Mouse (Mus musculus) CH12.LX (cell line): Measurements from ENCODE around the gene Lmf2. TPM values are rescaled to one million over a fixed set of nuclear protein-coding genes. Genes with fewer than 3 reads are reported as not detected.

Source experiments
- DNase-seq: peaks from one replicate; pipeline ENCODE4 v3.0.0-alpha.2; 2013; ENCODE audit errors: extremely low read depth
- H3K27ac ChIP-seq: 2 replicates; pipeline ENCODE4 v1.5.1; 2012; ENCODE audit warnings: low read depth, mild to moderate bottlenecking, control low read depth, moderate library complexity; ENCODE audit not compliant: insufficient read depth
- H3K27me3 ChIP-seq: replicated peaks from 2 replicates; pipeline ENCODE3; 2012; ENCODE audit warnings: inconsistent platforms
- H3K36me3 ChIP-seq, 2 experiments: replicated peaks in 1 of 2; 2 replicates each; pipeline versions ENCODE3 to v1.6.1; 2012; ENCODE audit warnings: inconsistent platforms in 1 of 2, low read length in 1 of 2, mild to moderate bottlenecking in 1 of 2, mixed read lengths in 1 of 2, moderate library complexity in 1 of 2; ENCODE audit not compliant: control insufficient read depth in 1 of 2, insufficient read depth in 1 of 2
- H3K4me1 ChIP-seq, 2 experiments: 2 replicates each; pipeline ENCODE4 v1.6.1; 2012; ENCODE audit warnings: inconsistent platforms in 1 of 2, moderate library complexity in 1 of 2; ENCODE audit not compliant: insufficient read depth in 2 of 2, control insufficient read depth in 1 of 2
- H3K4me2 ChIP-seq: 2 replicates; pipeline ENCODE4 v1.6.1; 2012; ENCODE audit warnings: low read depth, mild to moderate bottlenecking, control low read depth; ENCODE audit not compliant: poor library complexity, insufficient read depth, severe bottlenecking
- H3K4me3 ChIP-seq, 3 experiments: fragments of 150-350 bp in 1 of 3; sonication (generic) in 1 of 3; replicated peaks in 1 of 3; 2 replicates each; pipeline versions ENCODE3 to v1.5.1; 2011 to 2012; ENCODE audit warnings: low read depth in 2 of 3, low read length in 2 of 3, mild to moderate bottlenecking in 2 of 3, moderate library complexity in 2 of 3, control low read depth in 1 of 3, improper control_type of control experiment in 1 of 3, inconsistent platforms in 1 of 3, mixed read lengths in 1 of 3; ENCODE audit not compliant: poor library complexity in 1 of 3
- H3K79me2 ChIP-seq: replicated peaks from 2 replicates; pipeline ENCODE4 v1.6.1; 2012; ENCODE audit warnings: mild to moderate bottlenecking, moderate library complexity; ENCODE audit not compliant: control insufficient read depth, poor library complexity, insufficient read depth, severe bottlenecking; ENCODE audit errors: extremely low read depth
- H3K9ac ChIP-seq: 2 replicates; pipeline ENCODE4 v1.6.1; 2012; ENCODE audit warnings: low read depth, mild to moderate bottlenecking, control low read depth, moderate library complexity; ENCODE audit not compliant: insufficient read depth
- H3K9me3 ChIP-seq: replicated peaks from 2 replicates; pipeline ENCODE3; 2012; ENCODE audit warnings: low read length, inconsistent platforms, mixed read lengths
- BHLHE40 ChIP-seq: IDR thresholded peaks from 2 replicates; pipeline ENCODE4 v1.6.1; 2011; ENCODE audit warnings: mild to moderate bottlenecking, low read depth, low read length, improper control_type of control experiment
- CHD1 ChIP-seq: IDR thresholded peaks from 2 replicates; pipeline ENCODE4 v1.6.1; 2012; ENCODE audit warnings: low read depth, low read length, improper control_type of control experiment, inconsistent platforms
- CHD2 ChIP-seq: IDR thresholded peaks from 2 replicates; pipeline ENCODE4 v1.6.1; 2011; ENCODE audit warnings: low read length, improper control_type of control experiment
- CTCF ChIP-seq, 2 experiments: IDR thresholded peaks in 1 of 2; conservative IDR thresholded peaks in 1 of 2; 2 replicates each; pipeline ENCODE4 v1.5.1; 2011 to 2012; ENCODE audit warnings: low read depth in 2 of 2, low read length in 2 of 2, improper control_type of control experiment in 1 of 2, inconsistent platforms in 1 of 2, mild to moderate bottlenecking in 1 of 2, moderate library complexity in 1 of 2
- E2F4 ChIP-seq: IDR thresholded peaks from 2 replicates; pipeline ENCODE4 v1.6.1; 2011; ENCODE audit warnings: low read depth, low read length, improper control_type of control experiment; ENCODE audit not compliant: insufficient replicate concordance
- ELF1 ChIP-seq: IDR thresholded peaks from 2 replicates; pipeline ENCODE4 v1.6.1; 2014; ENCODE audit warnings: low read depth, mild to moderate bottlenecking, inconsistent platforms, low read length, improper control_type of control experiment
- EP300 ChIP-seq: IDR thresholded peaks from 2 replicates; pipeline ENCODE4 v1.6.1; 2011; ENCODE audit warnings: low read length, improper control_type of control experiment
- ETS1 ChIP-seq: conservative IDR thresholded peaks from 2 replicates; pipeline ENCODE4 v1.6.1; 2012; ENCODE audit warnings: low read depth, mild to moderate bottlenecking, inconsistent platforms, low read length, improper control_type of control experiment, moderate library complexity
- GABPA ChIP-seq: IDR thresholded peaks from 2 replicates; pipeline ENCODE4 v1.6.1; 2012; ENCODE audit warnings: low read depth, low read length, improper control_type of control experiment, inconsistent platforms; ENCODE audit not compliant: insufficient replicate concordance
- HCFC1 ChIP-seq: IDR thresholded peaks from 2 replicates; pipeline ENCODE4 v1.6.1; 2012; ENCODE audit warnings: low read depth, mild to moderate bottlenecking, inconsistent platforms, low read length, improper control_type of control experiment
- IRF4 ChIP-seq: IDR thresholded peaks from 2 replicates; pipeline ENCODE4 v1.6.1; 2014; ENCODE audit warnings: low read depth, mild to moderate bottlenecking, inconsistent platforms, low read length, improper control_type of control experiment
- JUN ChIP-seq: IDR thresholded peaks from 2 replicates; pipeline ENCODE4 v1.6.1; 2011; ENCODE audit warnings: low read depth, mild to moderate bottlenecking, low read length, improper control_type of control experiment, moderate library complexity; ENCODE audit not compliant: insufficient read depth
- JUND ChIP-seq: conservative IDR thresholded peaks from 2 replicates; pipeline ENCODE4 v1.6.1; 2011; ENCODE audit warnings: low read depth, low read length, improper control_type of control experiment
- KAT2A ChIP-seq: IDR thresholded peaks from 2 replicates; pipeline ENCODE4 v1.6.1; 2012; ENCODE audit warnings: low read length, improper control_type of control experiment, inconsistent platforms; ENCODE audit not compliant: insufficient replicate concordance
- MAFK ChIP-seq: IDR thresholded peaks from 2 replicates; pipeline ENCODE4 v1.6.1; 2011; ENCODE audit warnings: low read length, improper control_type of control experiment; ENCODE audit not compliant: insufficient replicate concordance
- MAX ChIP-seq: IDR thresholded peaks from 2 replicates; pipeline ENCODE4 v1.6.1; 2011; ENCODE audit warnings: low read length, improper control_type of control experiment
- MAZ ChIP-seq: IDR thresholded peaks from 2 replicates; pipeline ENCODE4 v1.6.1; 2012; ENCODE audit warnings: low read depth, mild to moderate bottlenecking, inconsistent platforms, low read length, improper control_type of control experiment, moderate library complexity
- MEF2A ChIP-seq: IDR thresholded peaks from 2 replicates; pipeline ENCODE4 v1.6.1; 2014; ENCODE audit warnings: low read depth, mild to moderate bottlenecking, inconsistent platforms, low read length, improper control_type of control experiment, borderline replicate concordance
- MXI1 ChIP-seq: IDR thresholded peaks from 2 replicates; pipeline ENCODE4 v1.6.1; 2011; ENCODE audit warnings: mild to moderate bottlenecking, low read depth, low read length, improper control_type of control experiment
- MYC ChIP-seq: IDR thresholded peaks from 2 replicates; pipeline ENCODE4 v1.6.1; 2011; ENCODE audit warnings: low read depth, mild to moderate bottlenecking, improper control_type of control experiment, low read length
- NELFE ChIP-seq: IDR thresholded peaks from 2 replicates; pipeline ENCODE4 v1.6.1; 2011; ENCODE audit warnings: low read depth, low read length, improper control_type of control experiment
- NRF1 ChIP-seq: IDR thresholded peaks from 2 replicates; pipeline ENCODE4 v1.6.1; 2014; ENCODE audit warnings: low read depth, mild to moderate bottlenecking, inconsistent platforms, low read length, improper control_type of control experiment, moderate library complexity
- PAX5 ChIP-seq: IDR thresholded peaks from 2 replicates; pipeline ENCODE4 v1.6.1; 2012; ENCODE audit warnings: low read length, inconsistent platforms, mixed read lengths
- POLR2A ChIP-seq: IDR thresholded peaks from 2 replicates; pipeline ENCODE4 v1.6.1; 2011; ENCODE audit warnings: low read depth, mild to moderate bottlenecking, improper control_type of control experiment, low read length
- POLR2AphosphoS2 ChIP-seq: IDR thresholded peaks from 2 replicates; pipeline ENCODE4 v1.6.1; 2011; ENCODE audit warnings: low read depth, low read length, improper control_type of control experiment
- RAD21 ChIP-seq: IDR thresholded peaks from 2 replicates; pipeline ENCODE4 v1.6.1; 2011; ENCODE audit warnings: low read depth, mild to moderate bottlenecking, low read length, improper control_type of control experiment, moderate library complexity
- RCOR1 ChIP-seq: conservative IDR thresholded peaks from 2 replicates; pipeline ENCODE4 v1.6.1; 2012; ENCODE audit warnings: low read depth, mild to moderate bottlenecking, inconsistent platforms, low read length, improper control_type of control experiment
- SIN3A ChIP-seq: IDR thresholded peaks from 2 replicates; pipeline ENCODE4 v1.6.1; 2012; ENCODE audit warnings: low read length, improper control_type of control experiment, inconsistent platforms
- SMC3 ChIP-seq: IDR thresholded peaks from 2 replicates; pipeline ENCODE4 v1.6.1; 2011; ENCODE audit warnings: low read depth, low read length, improper control_type of control experiment
- TBP ChIP-seq: conservative IDR thresholded peaks from 2 replicates; pipeline ENCODE4 v1.6.1; 2011; ENCODE audit warnings: low read depth, low read length, improper control_type of control experiment
- TCF12 ChIP-seq: IDR thresholded peaks from 2 replicates; pipeline ENCODE4 v1.6.1; 2014; ENCODE audit warnings: low read depth, mild to moderate bottlenecking, inconsistent platforms, low read length, improper control_type of control experiment
- UBTF ChIP-seq: IDR thresholded peaks from 2 replicates; pipeline ENCODE4 v1.6.1; 2012; ENCODE audit warnings: low read depth, mild to moderate bottlenecking, inconsistent platforms, low read length, improper control_type of control experiment, moderate library complexity
- USF1 ChIP-seq: IDR thresholded peaks from 2 replicates; pipeline ENCODE4 v1.6.1; 2014; ENCODE audit warnings: low read depth, mild to moderate bottlenecking, inconsistent platforms, low read length, improper control_type of control experiment
- USF2 ChIP-seq: conservative IDR thresholded peaks from 2 replicates; pipeline ENCODE4 v1.6.1; 2011; ENCODE audit warnings: low read depth, low read length, improper control_type of control experiment
- ZC3H11A ChIP-seq: IDR thresholded peaks from 2 replicates; pipeline ENCODE4 v1.6.1; 2012; ENCODE audit warnings: low read depth, mild to moderate bottlenecking, inconsistent platforms, low read length, improper control_type of control experiment
- ZKSCAN1 ChIP-seq: IDR thresholded peaks from 2 replicates; pipeline ENCODE4 v1.6.1; 2012; ENCODE audit warnings: low read depth, inconsistent platforms, low read length, improper control_type of control experiment, borderline replicate concordance
- ZMIZ1 ChIP-seq: IDR thresholded peaks from 2 replicates; pipeline ENCODE4 v1.6.1; 2012; ENCODE audit warnings: low read depth, mild to moderate bottlenecking, inconsistent platforms, low read length, improper control_type of control experiment
- ZNF384 ChIP-seq: IDR thresholded peaks from 2 replicates; pipeline ENCODE4 v1.6.1; 2012; ENCODE audit warnings: low read depth, low read length, improper control_type of control experiment, inconsistent platforms
- dilution Hi-C: fragments of 300-500 bp; cut with MboI; formaldehyde crosslinking; loops from 2 replicates; pipeline ENCODE4 v1.14.3; 2020; ENCODE audit warnings: low sequenced_read_pairs; ENCODE audit not compliant: extremely low pct_unique_long_range_greater_than_20kb, extremely low pct_ligation_motif_present
- in situ Hi-C: fragments of 300-500 bp; cut with MboI; formaldehyde crosslinking; loops from 3 replicates; pipeline ENCODE4 v1.14.3; 2019; ENCODE audit warnings: low sequenced_read_pairs, low pct_ligation_motif_present, low pct_unique_long_range_greater_than_20kb, mixed read lengths
- polyA plus RNA-seq: library from polyadenylated mRNA; unstranded; fragments of >175 nt; gene quantifications from 2 replicates; pipeline ENCODE4 v1.2.1, GENCODE M21; 2012; ENCODE audit warnings: low read depth; ENCODE audit not compliant: insufficient read length
- total RNA-seq, 2 experiments: library from RNA; depleted of rRNA; stranded (reverse); fragments of 300-350 nt in 1 of 2; fragments of >200 nt in 1 of 2; gene quantifications; 2 replicates each; pipeline ENCODE4 v1.2.3; 2012 to 2014

Lmf2 gene
- total and polyA plus RNA-seq, 3 experiments, result 9.9 to 36.2 (median 18.5) TPM

GRCm38 (mm10) chr15:89373762-89374248 is 18.3 kb upstream of the Lmf2 start, which contains the start of gene Sco2:
Sco2 (minus strand) TSS chr15:89373846.
- dilution Hi-C loops, result no loop called here
- Histone ChIP-seq H3K4me1 (peaks cover 0 to 26% of the 10 kb centered on the region in 2 experiments; a peak in 2 of 4 replicates), H3K79me2 (no peaks in the 10 kb centered on the region)

GRCm38 (mm10) chr15:89373027-89373761 is 17.7 kb upstream of the Lmf2 start:
- peak overlapping the region; percentile 65 for H3K4me2 ChIP-seq
- H3K36me3 ChIP-seq, result peaks cover 44 to 47% of the 10 kb centered on the region in 2 experiments
- in situ Hi-C loops, result loop anchor here (25.0 kb wide), 1 partner anchor 261 kb away; the partner anchor contains the start of gene Tubgcp6
- H3K4me1 ChIP-seq, result peaks cover 0 to 26% of the 10 kb centered on the region in 2 experiments; a peak in 2 of 4 replicates
- peak; percentile 90 for DNase-seq
- H3K27ac ChIP-seq, result peak overlapping the region; percentile 83
- no peaks in the 10 kb centered on the region for H3K79me2 ChIP-seq
- peak overlapping the region; percentile 80 to 96 (median 81) for H3K4me3 ChIP-seq
- peak overlapping the region; percentile 83 for H3K9ac ChIP-seq
- peaks cover 3% of the 10 kb centered on the region for H3K9me3 ChIP-seq
- dilution Hi-C loops, result no loop called here
- H3K27me3 ChIP-seq, result no peaks in the 10 kb centered on the region
- TF ChIP-seq BHLHE40, result no peak
- TF ChIP-seq POLR2A, result no peak
- TF ChIP-seq EP300, result no peak
- no peak for TF ChIP-seq TBP
- TF ChIP-seq CTCF (conservative IDR thresholded peaks at IDR 0.05 in 1 of 2, IDR thresholded peaks at IDR 0.05 in 1 of 2; ENCODE audit: low read depth in 2 of 2, low read length in 2 of 2), result peak; percentile 40 to 78; a peak in 3 of 4 replicates
- TF ChIP-seq TCF12, result peak; percentile 40; the same call in 1 of the 2 replicates
- peak; percentile 51 for TF ChIP-seq SMC3
- TF ChIP-seq RAD21, result peak; percentile 41
- no peak for TF ChIP-seq CHD2
- TF ChIP-seq NELFE, result no peak
- peak; percentile 44; the same call in 1 of the 2 replicates for TF ChIP-seq NRF1
- TF ChIP-seq KAT2A, result no peak
- no peak for TF ChIP-seq USF2
- TF ChIP-seq MAX, result no peak
- TF ChIP-seq UBTF, result no peak

More at GRCm38 (mm10) chr15:89373762-89374248, 18.3 kb upstream of the Lmf2 start, which contains the start of gene Sco2:
- H3K9me3 ChIP-seq, result peaks cover 9% of the 10 kb centered on the region
- peak within 1 kb of the TSS; percentile 65 for H3K4me2 ChIP-seq
- no peak for TF ChIP-seq GABPA
- peak; percentile 71; the same call in 1 of the 2 replicates for TF ChIP-seq SIN3A
- TF ChIP-seq BHLHE40, result peak; percentile 95
- TF ChIP-seq CTCF (conservative IDR thresholded peaks at IDR 0.05 in 1 of 2, IDR thresholded peaks at IDR 0.05 in 1 of 2; ENCODE audit: low read depth in 2 of 2, low read length in 2 of 2), result peak; percentile 38 to 86; a peak in 3 of 4 replicates
- TF ChIP-seq POLR2AphosphoS2, result no peak
- no peak for TF ChIP-seq CHD2
- TF ChIP-seq MXI1, result peak; percentile 82; the same call in 1 of the 2 replicates
- TF ChIP-seq KAT2A, result 0 out of 2 replicates have a peak, but pooled peaks have one; percentile 22
- no peak for TF ChIP-seq RCOR1
- 0 out of 2 replicates have a peak, but pooled peaks have one; percentile 12 for TF ChIP-seq USF2
- peak; percentile 69; the same call in 1 of the 2 replicates for TF ChIP-seq ELF1
- peak; percentile 63; the same call in 1 of the 2 replicates for TF ChIP-seq NELFE
- TF ChIP-seq HCFC1, result peak; percentile 56
- TF ChIP-seq EP300, result no peak
- TF ChIP-seq MEF2A, result 0 out of 2 replicates have a peak, but pooled peaks have one; percentile 38
- no peak for TF ChIP-seq ZKSCAN1
- no peak for TF ChIP-seq MAFK
- no peak; the same call in 1 of the 2 replicates for TF ChIP-seq ZMIZ1
- TF ChIP-seq PAX5, result no peak
- TF ChIP-seq ZC3H11A, result no peak
- TF ChIP-seq JUN, result no peak
- TF ChIP-seq UBTF, result no peak
- 0 out of 2 replicates have a peak, but pooled peaks have one; percentile 16 for TF ChIP-seq USF1
- TF ChIP-seq RAD21, result no peak; the same call in 1 of the 2 replicates
- peak; percentile 77 for TF ChIP-seq POLR2A
- 0 out of 2 replicates have a peak, but pooled peaks have one; percentile 4 for TF ChIP-seq IRF4
- peak; percentile 64 for TF ChIP-seq SMC3
- peak; percentile 94 for TF ChIP-seq MAX
- no peak for TF ChIP-seq CHD1
- no peak for TF ChIP-seq TBP
- peak; percentile 12; the same call in 1 of the 2 replicates for TF ChIP-seq TCF12
- peak; percentile 75 for TF ChIP-seq MYC
- no peak for TF ChIP-seq ZNF384
- no peak for TF ChIP-seq ETS1
- no peak for TF ChIP-seq MAZ
- no peak for TF ChIP-seq E2F4
- TF ChIP-seq NRF1, result no peak
- no peak for TF ChIP-seq JUND
- H3K27me3 ChIP-seq, result no peaks in the 10 kb centered on the region
- in situ Hi-C loops, result loop anchor here (25.0 kb wide), 1 partner anchor 262 kb away; the partner anchor contains the start of gene Tubgcp6
- DNase-seq, result peak; percentile 89
- H3K4me3 ChIP-seq, result peak within 1 kb of the TSS; percentile 80 to 96 (median 81)
- H3K27ac ChIP-seq, result peak within 1 kb of the TSS; percentile 83
- H3K9ac ChIP-seq, result peak within 1 kb of the TSS; percentile 83
- peaks cover 38 to 41% of the 10 kb centered on the region in 2 experiments for H3K36me3 ChIP-seq
